Mouse (Mus musculus) erythroblast, embryonic 14.5 days (primary cell): ENCODE measurements around the gene Fsip1.

Source experiments
- GATA1 ChIP-seq: IDR thresholded peaks from 2 replicates; pipeline ENCODE4 v1.6.1; 2012; ENCODE audit warnings: low read length, inconsistent platforms, mixed read lengths
- TAL1 ChIP-seq: IDR thresholded peaks from 3 replicates; pipeline ENCODE4 v1.6.1; 2012; ENCODE audit warnings: low read length, inconsistent platforms, mixed read lengths

GRCm38 (mm10) chr2:118306522-118306895 is 49.7 kb upstream of the Fsip1 start:
- no peak for TF ChIP-seq GATA1
- TF ChIP-seq TAL1, result no peak
